Mouse (Mus musculus) liver, adult 2 months (tissue): ENCODE measurements around the gene Lgals1. TPM values are rescaled to one million over a fixed set of nuclear protein-coding genes. Genes with fewer than 3 reads are reported as not detected.
A peak's percentile ranks its signal among the peaks of the same experiment; 100 is the strongest.

Source experiments
- DNase-seq: peaks from one replicate; pipeline ENCODE4 v3.0.0-alpha.2; 2011; ENCODE audit warnings: low read depth, low spot score; ENCODE audit errors: extremely low read depth
- H3K27ac ChIP-seq: fragments of 200-500 bp; replicated peaks from 2 replicates; pipeline ENCODE4 v1.5.1; 2012; ENCODE audit warnings: low read depth, mild to moderate bottlenecking, control low read depth, inconsistent platforms, low read length; ENCODE audit not compliant: insufficient read depth
- H3K27me3 ChIP-seq: fragments of 200-500 bp; 2 replicates; pipeline ENCODE4 v1.6.1; 2012; ENCODE audit warnings: mild to moderate bottlenecking, moderate library complexity, low read length, inconsistent platforms; ENCODE audit not compliant: control insufficient read depth, insufficient read depth
- H3K36me3 ChIP-seq: fragments of 200-500 bp; 2 replicates; pipeline ENCODE4 v1.6.1; 2012; ENCODE audit warnings: low read length, inconsistent platforms; ENCODE audit not compliant: control insufficient read depth, insufficient read depth
- H3K4me1 ChIP-seq: fragments of 200-500 bp; 2 replicates; pipeline ENCODE4 v1.6.1; 2011; ENCODE audit warnings: low read length; ENCODE audit not compliant: control insufficient read depth, insufficient read depth
- H3K4me3 ChIP-seq: fragments of 200-500 bp; 2 replicates; pipeline ENCODE4 v1.5.1; 2011; ENCODE audit warnings: low read depth, mild to moderate bottlenecking, control low read depth, low read length, moderate library complexity; ENCODE audit not compliant: insufficient read depth
- H3K79me2 ChIP-seq: fragments of 200-500 bp; 2 replicates; pipeline ENCODE4 v1.6.1; 2012; ENCODE audit warnings: inconsistent platforms, mild to moderate bottlenecking, low read length, moderate library complexity; ENCODE audit not compliant: control insufficient read depth, insufficient read depth
- H3K9ac ChIP-seq: fragments of 200-500 bp; 2 replicates; pipeline ENCODE4 v1.6.1; 2012; ENCODE audit warnings: low read depth, mild to moderate bottlenecking, control low read depth, inconsistent platforms, low read length
- CTCF ChIP-seq: fragments of 200-500 bp; IDR thresholded peaks from 2 replicates; pipeline ENCODE4 v1.5.1; 2011; ENCODE audit warnings: low read depth, low read length, control low read depth
- POLR2A ChIP-seq: fragments of 200-500 bp; IDR thresholded peaks from 2 replicates; pipeline ENCODE4 v1.6.1; 2011; ENCODE audit warnings: low read length, control low read depth; ENCODE audit not compliant: insufficient read depth; ENCODE audit errors: extremely low read depth
- WGBS: fragments of 180-500 bp; shearing (Covaris S2); methylation state at CpG from one replicate; pipeline ENCODE4 v1.1.7; 2018; 5-methylcytosine and 5-hydroxymethylcytosine counted together
- polyA plus RNA-seq: library from polyadenylated mRNA; depleted of rRNA; stranded (reverse); fragments of >200 nt; gene quantifications from 2 replicates; pipeline ENCODE4 v1.2.3, GENCODE M21; 2012
- total RNA-seq: library from RNA; depleted of rRNA; stranded (reverse); fragments of >200 nt; gene quantifications from 2 replicates; pipeline ENCODE4 v1.2.3, GENCODE M21; 2014

Gene Lgals1
- total and polyA plus RNA-seq, 2 experiments, result 25.2 to 31.6 TPM

DNA sequence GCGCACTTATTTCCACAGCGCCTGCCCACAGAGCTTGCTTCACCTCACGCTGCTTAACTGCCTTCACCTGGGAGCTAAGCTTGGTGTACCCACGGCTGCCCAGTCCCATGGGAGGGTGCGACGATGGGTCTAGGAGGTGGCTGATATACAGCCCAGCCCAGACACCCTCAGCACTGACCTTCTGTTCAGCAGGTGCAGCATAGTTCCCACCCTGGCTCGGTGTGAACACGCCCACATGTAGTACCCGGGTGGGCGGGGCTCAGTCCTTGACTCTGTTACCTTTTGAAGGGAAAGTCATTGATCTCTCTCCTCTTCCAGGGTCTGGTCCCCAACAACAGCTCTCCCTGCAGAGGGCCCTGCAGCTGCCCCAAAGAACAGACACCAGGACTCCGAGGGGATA lies 33.0 kb downstream of the Lgals1 start:
- Histone ChIP-seq H3K27ac (no peak overlapping the region), H3K27me3 (no peaks in the 10 kb centered on the region), H3K9ac (no peak overlapping the region), H3K4me1 (no peaks in the 10 kb centered on the region), H3K36me3 (no peaks in the 10 kb centered on the region), H3K79me2 (no peaks in the 10 kb centered on the region), H3K4me3 (no peak overlapping the region)
- TF ChIP-seq POLR2A, result no peak
- TF ChIP-seq CTCF, result no peak
- DNase-seq, result no peak
- 80% methylated on average over 11 of the region's 11 CpGs for WGBS

DNA sequence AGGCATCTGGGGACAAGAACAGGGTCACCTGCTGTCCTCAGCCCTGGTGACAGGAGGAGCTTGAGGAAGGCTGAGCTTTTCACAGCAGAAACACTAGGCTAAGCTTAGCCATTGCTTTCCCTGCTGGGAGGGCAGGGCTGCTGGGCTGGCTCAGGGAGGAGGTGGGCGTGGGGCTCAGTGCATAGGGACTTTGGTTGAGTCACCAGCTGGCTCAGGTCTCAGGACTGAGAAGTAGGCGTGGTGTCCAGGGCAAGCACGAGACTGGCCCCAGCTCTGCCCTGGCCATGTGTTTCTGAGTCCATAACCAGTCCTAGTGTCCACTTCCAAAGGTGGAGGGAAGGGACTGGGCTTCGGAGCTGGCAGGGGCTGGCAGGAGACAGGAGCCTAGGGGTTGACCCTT lies 33.6 kb downstream of the Lgals1 start:
- 45% methylated on average over 4 of the region's 4 CpGs for WGBS
- no peaks in the 10 kb centered on the region for H3K79me2 ChIP-seq
- H3K9ac ChIP-seq, result no peak overlapping the region
- H3K27me3 ChIP-seq, result no peaks in the 10 kb centered on the region
- DNase-seq, result no peak
- no peak overlapping the region for H3K4me3 ChIP-seq
- no peak overlapping the region for H3K27ac ChIP-seq
- no peaks in the 10 kb centered on the region for H3K36me3 ChIP-seq
- TF ChIP-seq POLR2A (no peak), CTCF (no peak)
- H3K4me1 ChIP-seq, result no peaks in the 10 kb centered on the region

DNA sequence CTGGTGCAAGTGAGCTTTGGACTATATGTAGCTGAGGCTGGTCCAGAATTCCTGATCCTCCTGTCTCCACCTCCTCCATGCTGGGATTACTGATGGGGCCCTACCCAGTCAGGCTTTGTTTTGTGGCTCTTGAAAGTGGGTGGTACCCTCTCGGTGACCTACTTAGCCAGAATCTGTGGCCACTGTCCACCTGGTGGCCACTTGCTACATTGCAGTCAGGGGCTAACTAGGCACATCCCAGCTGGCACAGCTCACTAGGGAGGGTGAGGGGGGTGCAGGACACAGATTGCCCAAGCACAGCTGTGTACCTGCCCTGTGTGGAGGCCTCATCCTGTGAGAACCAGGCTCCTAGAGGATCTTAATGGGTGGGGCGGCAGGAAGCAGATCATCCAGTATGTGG lies 36.4 kb downstream of the Lgals1 start:
- TF ChIP-seq POLR2A, result no peak
- peak; percentile 90 for TF ChIP-seq CTCF
- DNase-seq, result peak; percentile 43
- no peaks in the 10 kb centered on the region for H3K27me3 ChIP-seq
- WGBS, result 26% methylated on average over 2 of the region's 2 CpGs
- no peaks in the 10 kb centered on the region for H3K36me3 ChIP-seq
- no peaks in the 10 kb centered on the region for H3K4me1 ChIP-seq
- no peak overlapping the region for H3K9ac ChIP-seq
- H3K4me3 ChIP-seq, result no peak overlapping the region
- H3K79me2 ChIP-seq, result no peaks in the 10 kb centered on the region
- no peak overlapping the region for H3K27ac ChIP-seq

DNA sequence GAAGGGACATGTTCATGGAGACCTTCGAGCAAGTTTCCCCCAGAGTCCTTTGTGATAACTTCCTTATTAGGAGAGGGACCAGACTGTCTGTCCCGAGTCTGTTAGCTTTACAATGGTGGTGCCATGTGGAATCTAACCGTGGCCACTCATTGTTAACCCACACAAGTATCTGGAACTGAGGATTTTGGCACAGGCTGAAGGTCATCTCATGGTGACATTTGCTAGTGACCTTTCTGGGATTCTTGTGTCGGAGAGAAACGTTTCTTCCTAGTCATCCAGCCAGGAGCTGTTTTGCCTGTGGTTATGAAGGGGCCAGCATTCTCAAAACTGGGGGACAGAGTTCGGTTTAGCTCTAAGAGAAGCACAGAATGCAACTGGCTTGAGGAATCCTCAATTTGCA lies 45.1 kb downstream of the Lgals1 start:
- H3K79me2 ChIP-seq, result no peaks in the 10 kb centered on the region
- DNase-seq, result no peak
- H3K27me3 ChIP-seq, result 0 out of 2 replicates have a peak, but pooled peaks cover 2% of the 10 kb centered on the region
- H3K36me3 ChIP-seq, result no peaks in the 10 kb centered on the region
- H3K9ac ChIP-seq, result no peak overlapping the region
- H3K4me3 ChIP-seq, result no peak overlapping the region
- no peak overlapping the region for H3K27ac ChIP-seq
- TF ChIP-seq CTCF (no peak), POLR2A (no peak)
- 59% methylated on average over 6 of the region's 6 CpGs for WGBS
- no peaks in the 10 kb centered on the region for H3K4me1 ChIP-seq

DNA sequence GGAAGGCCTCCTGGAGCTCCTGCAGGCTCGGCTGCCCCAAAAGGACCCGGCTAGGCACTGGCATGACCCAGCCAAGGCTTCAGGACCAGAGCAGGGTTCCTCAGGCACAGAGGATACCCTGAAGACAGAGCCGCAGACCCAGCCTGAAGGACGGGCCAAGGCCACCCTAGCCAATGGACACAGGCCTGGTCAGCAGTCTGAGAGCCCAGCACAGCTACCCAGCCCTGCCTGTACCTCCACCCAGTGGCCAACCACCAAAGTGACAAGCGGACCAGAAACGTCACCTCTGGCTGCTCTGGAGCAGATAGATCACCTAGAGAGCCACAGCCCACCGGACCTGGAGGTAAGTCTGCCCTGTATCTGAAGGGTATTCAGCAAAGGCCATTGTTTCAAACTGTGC lies 47.4 kb downstream of the Lgals1 start:
- Histone ChIP-seq H3K9ac (no peak overlapping the region), H3K36me3 (no peaks in the 10 kb centered on the region), H3K27me3 (no peaks in the 10 kb centered on the region), H3K4me1 (peaks cover 3% of the 10 kb centered on the region; the same call in 1 of the 2 replicates), H3K79me2 (no peaks in the 10 kb centered on the region), H3K4me3 (no peak overlapping the region), H3K27ac (no peak overlapping the region)
- no peak for DNase-seq
- TF ChIP-seq POLR2A (no peak), CTCF (peak; percentile 40)
- WGBS, result 75% methylated on average over 7 of the region's 7 CpGs

DNA sequence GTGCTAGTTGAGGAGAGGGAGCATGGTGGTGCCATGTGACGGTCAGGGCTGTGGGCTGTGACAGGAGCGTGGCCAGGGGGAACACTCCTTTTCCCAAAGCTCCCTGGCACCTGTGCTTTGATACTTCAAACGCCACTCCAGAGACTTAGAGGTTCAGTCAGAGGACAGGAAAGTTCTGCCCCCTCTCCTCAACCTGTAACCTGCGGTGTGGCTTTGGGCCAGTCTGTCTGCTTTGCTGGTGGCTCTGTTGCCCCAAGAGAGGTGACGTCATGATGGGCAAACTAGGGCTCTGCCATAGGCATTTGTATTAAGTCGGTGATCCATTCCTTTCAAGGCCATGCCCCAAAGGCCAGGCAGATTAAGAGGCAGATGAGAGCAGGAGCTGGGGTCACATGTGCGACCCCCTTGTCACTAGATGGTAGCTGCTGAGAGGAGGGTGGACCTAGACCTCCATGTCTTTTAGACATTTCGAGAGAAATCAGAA lies 51.2 kb downstream of the Lgals1 start:
- 90% methylated on average over 8 of the region's 8 CpGs for WGBS

More for the DNA sequence above, 51.2 kb downstream of the Lgals1 start:
- no peak overlapping the region for H3K4me3 ChIP-seq
- peaks cover 6% of the 10 kb centered on the region for H3K4me1 ChIP-seq
- no peaks in the 10 kb centered on the region for H3K27me3 ChIP-seq
- TF ChIP-seq CTCF (no peak), POLR2A (no peak)
- H3K36me3 ChIP-seq, result no peaks in the 10 kb centered on the region
- no peak overlapping the region for H3K27ac ChIP-seq
- no peaks in the 10 kb centered on the region for H3K79me2 ChIP-seq
- no peak overlapping the region for H3K9ac ChIP-seq
- no peak for DNase-seq
